Mouse (Mus musculus): Measurements from ENCODE around the gene Kcnj14.

Kcnj14 gene

DNA sequence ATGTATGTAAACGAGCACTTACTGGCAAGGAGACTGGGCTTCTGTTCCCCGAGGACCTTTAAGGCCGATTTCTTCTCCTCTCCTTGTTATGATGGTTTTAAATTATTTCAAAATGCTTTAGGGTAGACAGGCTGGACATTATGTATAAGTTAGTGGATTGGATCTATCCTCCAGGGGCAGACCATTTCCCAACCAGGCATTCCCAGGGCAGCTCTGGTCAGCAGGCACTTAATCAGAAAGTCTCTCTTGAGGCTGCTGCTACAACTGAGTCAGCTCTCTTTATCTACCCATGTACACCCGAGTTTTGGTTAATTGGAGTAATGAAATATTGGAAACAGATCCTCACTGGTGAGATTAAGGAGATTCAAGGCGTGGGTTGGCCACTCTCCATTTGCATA is 6.5 kb upstream of the Kcnj14 start:
- DNase-seq, result no peak

DNA sequence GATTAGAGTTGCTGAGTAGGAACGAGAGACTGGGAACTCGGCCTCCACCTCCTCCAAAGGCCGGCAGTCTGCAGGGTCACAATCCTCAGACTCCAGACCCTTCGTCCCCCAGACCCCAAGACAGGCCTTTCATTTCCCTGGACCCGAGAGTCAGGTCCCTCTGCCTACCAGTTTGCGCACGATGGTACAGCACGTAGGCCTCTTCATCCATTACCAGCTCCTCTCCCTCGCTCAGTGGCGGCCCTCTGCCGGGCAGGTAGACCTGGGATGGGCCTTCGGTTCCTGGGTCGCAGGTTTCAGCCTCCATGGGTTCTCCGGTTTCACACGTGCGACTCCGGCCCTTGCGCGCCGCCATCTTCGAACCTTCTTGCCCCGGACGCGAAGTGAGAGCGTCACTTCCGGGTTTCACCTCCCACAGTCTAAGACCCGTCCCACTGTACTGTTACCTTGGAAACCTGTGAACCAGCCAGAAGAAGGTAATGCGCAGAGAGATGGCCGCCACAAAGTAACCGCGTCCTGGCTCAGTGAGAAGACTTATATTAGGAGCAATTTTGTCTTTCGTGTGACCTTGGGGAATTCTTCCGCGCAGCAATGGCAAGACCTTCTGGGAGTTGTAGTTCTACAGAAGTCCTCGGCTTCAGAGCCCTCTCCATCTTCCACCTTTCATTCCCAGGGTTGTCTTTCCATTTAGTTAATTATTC is 6.0 kb upstream of the Kcnj14 start, which contains the start of gene Grwd1:
TSS of gene Grwd1 (minus strand) at position 518 of the 701 bp plus-strand sequence.
- DNase-seq, result peak; percentile 80

DNA sequence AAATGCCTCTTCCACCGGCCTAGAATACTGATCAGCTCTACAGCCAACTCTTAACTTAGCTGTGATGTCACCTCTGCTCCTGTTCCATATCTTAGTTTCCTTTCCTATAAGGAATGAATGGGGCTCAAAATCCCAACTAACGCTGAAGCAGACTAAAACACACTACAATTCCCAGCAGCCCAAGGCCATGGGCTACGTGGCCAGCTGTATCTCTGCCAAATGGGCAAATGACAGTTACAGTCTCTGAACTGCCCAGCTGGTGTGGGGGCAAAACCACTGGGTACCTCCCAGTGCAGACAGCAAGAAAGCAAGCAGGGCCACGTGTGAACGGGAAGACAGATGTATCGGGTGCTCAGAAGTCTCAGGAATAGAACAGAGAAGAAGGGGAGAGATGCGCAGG is 2.0 kb upstream of the Kcnj14 start:
- DNase-seq, result no peak

DNA sequence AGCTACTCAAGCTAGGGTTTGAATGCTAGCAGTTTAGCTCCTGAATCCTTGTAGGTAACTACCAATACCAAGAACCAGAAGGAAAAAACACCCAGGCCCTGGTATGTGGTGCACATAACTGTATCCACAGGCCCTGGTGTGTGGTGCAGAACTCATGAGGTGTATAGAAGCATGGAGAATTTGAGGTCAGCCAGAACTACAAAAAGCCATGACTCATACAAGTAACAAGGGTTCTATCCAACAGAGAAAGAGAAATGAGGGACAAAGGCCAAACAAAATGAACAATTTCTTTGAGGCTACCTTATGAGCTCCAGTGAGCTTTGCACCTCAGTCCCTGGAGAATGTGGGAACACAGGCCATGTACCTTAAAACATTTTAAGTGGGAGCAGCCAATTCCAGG is 3.7 kb downstream of the Kcnj14 start:
- no peak for DNase-seq

DNA sequence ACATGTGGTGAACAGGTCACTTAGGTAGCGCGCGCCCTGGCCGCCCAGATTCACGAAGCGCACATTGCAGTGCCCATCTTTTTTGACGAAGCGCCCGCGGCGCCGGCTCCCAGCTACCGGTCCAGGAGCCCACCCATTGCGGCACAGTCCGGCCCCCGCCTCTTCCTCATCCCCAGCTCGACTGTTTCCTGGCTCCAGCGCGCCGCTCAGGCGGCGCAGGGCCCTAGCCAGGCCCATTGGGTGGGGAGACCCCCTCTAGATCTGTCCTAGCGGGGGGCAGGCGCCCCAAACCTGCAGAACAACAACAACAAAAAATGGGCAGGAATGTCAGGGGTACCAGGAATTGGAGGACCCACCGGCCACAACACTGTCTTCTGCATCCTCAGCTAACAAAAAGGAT is 4.7 kb downstream of the Kcnj14 start:
- DNase-seq, result no peak

DNA sequence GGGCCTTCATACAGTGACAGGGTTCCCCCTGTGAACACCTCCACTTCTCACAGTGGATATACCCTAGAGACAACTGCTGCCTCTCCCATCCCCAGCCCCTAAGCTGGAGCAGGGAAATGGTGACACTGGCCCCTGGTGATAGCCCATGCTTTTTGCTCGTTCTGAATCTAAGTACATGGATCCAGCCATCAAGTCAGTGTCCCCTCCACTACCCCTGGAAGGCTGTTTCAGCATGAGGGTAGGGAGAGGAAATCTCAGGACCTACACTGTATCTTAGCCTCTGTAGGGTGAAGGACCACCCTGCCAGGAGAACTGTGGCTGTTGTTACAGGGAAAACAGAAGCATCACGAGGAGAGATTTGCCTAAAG is 8.6 kb downstream of the Kcnj14 start:
- DNase-seq, result no peak

DNA sequence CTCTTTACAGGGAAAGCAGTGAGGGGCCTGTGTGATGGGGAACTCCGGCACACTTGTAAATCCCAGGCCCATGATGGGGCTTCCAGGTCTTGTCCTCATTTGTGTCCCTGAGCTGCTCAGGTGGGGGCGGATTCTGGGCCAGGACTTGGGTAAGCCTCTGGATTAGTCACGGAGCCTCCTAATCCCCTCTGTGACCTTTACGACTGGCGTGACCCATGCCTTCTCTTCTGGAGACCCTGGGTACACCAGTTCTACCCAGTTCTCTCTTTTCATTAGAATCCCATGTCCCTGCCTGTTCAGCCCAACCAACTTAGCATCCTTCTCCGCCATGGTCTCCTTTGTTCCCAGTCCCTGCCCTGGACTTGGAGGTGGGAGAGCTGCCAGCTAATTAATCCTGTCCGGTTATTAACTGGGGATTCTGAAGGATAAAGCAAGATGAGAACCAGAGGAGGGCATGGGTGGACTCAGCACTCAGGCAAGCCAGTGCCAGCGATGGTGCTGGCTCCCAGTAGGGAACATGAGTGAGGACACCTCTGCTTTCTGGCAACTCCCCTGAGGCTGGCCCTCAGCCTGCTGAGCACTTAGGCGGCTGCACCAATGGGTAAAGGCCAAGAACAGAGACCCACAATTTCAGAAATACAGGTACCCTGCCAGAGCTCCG is 9.1 kb downstream of the Kcnj14 start:
- no peak for DNase-seq

DNA sequence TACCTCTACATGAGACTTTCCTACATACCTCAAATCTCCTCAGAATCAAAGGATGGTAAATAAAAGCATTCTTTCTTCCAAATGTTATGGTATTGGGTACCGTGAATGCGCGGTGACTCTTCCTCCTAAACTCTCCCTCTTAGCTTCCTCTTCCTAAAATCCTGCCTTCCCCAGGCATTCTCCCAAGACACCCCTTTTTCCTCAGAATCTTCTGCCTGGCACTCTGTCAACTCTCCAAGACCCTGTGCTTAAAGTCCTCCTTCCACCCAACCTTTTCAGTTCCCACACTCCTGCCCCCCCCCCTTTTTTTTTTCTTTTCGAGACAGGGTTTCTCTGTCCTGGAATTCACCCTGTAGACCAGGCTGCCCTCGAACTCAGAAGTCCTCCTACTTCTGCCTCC is 9.7 kb downstream of the Kcnj14 start:
- no peak for DNase-seq

DNA sequence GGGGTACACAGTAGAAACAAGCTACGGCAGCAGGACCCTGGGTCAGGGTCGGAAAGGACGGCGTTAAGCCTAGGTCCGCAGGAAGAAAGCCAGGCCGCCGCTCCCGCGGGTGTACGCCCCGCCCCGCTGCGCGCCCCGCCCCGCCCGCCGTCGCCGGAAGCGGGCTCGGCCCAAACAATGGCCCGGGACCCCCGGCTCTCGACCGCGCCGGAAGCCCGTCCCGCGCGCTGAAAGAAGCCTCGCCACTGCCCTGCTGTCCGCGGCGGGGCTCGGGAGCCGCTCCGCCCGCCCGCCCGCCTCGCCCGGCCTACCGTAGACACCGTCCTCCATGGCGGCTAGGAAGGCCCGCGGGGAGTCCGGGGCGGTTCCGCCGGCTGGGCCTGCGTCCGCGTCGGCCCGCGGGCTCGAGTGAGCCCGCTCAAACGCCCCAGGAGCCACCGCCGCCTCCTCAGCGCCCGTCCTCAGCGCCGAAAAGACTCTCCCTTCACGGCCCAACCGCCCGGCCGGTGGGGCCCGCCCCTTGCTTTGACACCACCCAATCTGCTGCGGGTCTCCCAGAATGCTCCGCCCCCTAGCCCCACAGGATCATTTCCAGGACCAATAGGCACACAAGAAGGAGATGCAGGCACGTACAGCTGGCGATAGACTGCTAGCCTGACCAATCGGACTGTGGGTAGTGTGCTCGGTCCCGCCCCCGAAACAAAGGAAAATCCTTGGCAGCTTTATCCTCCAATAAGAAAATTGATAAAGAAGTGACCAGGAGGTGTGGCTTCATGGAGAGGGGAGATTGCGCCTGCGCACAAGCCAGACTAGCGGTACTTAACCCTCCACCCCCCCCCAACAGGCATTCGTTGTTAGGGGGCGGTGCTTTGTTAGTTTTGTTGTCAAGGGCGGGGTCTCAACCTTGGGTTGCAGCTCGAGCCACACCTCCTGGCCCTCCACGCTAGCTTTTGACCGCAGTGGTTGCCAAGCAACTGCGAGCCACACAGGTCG is 10.5 kb downstream of the Kcnj14 start, which contains the start of gene Cyth2:
TSS of gene Cyth2 (minus strand) at position 795 of the 993 bp plus-strand sequence.
- DNase-seq, result peak; percentile 100

DNA sequence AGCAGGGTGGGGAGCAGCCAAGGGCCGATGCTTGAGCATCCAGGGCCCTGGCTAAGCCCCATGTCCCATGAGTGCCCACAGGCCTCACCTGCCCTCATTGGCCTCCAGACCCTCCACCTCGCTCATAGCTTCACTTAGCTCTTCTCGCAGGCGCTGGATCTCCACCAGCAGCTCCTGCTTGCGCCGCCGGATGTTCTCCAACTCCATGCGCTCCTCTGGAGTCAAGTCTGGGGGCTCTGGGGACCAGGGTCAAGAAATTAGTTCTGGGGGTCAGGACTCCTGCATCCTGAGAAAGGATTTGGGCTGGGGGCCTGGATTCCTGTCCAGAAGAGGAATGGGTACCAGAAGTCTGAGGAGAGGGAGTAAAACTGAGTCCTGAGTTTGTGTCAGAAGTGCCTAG is 11.7 kb downstream of the Kcnj14 start:
- DNase-seq, result no peak

DNA sequence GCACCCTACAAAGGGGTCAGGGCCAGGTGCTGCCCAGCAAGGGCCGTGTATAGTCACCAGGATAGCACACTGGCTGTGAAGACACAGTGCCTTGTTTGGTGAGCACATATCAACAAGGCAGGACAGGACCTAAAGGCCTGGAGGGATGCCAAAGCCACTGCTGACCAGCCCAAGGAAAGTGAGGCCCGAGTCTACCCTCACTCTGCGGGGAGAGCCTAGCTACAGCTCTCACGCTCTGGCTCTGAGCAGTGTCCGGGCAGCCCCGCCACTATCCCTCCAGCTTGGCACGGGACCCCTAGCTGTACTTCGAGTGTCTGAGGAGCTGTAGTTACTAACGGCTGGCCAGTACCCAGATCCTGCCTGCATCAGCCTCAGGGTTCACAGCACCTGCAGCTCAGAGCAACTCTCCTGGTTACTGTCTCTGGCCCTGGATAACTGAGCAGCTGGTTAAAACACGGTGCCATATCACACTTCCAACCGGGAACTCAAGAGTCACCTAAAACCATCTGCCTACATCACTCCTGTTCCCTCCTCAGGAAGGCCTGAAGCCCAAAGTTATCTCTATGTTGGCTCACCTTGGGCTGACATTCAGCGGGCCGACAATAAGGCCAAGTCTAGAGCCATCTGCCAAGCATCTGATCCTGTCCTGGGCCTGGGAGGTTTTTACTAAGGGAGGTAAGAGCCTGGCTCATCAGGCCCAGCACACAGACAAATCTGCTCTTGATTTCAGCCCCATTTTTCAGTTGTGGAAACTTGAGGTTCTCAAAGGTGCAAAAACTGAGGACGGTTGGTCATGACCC is 15.1 kb downstream of the Kcnj14 start:
- no peak for DNase-seq

DNA sequence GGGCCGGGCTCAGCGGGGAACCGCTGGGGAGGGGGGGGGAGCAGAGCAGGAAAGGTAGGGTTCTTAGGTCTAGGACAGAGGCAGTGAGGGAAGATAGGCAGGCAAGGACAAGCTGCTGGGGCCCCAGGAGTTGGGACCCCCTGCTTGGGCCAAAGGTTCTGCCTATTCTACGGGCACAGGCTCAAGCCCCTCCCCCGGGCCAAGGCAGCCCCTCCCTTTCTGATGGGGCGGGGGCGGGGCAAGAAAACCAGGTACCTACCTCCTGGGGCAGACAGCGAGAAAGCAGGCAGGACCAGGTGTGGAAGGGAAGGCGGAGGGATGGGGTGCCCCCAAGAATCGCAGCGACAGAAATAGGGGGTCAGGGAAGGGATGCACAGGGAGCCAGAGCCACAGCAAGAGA is 16.1 kb downstream of the Kcnj14 start:
- DNase-seq, result no peak

DNA sequence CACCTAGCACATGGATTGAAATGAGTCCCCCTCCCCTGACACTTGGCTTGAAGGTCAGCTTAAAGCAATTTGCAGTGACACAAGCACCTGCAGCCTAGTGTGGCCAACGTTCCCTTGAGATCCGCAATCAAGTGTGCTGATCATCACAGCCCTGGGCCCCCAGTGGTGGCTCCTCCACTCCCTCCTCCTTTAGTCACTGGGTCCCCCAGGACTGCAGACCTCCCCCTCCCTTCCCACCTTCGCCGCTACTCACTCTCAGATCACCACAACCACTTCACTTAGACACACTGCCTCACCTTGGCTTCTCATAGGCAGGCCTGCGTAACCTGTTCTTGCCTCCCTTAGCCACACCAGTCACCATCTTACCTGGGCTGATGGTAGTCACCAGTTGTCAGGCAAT is 18.6 kb downstream of the Kcnj14 start:
- DNase-seq, result no peak

DNA sequence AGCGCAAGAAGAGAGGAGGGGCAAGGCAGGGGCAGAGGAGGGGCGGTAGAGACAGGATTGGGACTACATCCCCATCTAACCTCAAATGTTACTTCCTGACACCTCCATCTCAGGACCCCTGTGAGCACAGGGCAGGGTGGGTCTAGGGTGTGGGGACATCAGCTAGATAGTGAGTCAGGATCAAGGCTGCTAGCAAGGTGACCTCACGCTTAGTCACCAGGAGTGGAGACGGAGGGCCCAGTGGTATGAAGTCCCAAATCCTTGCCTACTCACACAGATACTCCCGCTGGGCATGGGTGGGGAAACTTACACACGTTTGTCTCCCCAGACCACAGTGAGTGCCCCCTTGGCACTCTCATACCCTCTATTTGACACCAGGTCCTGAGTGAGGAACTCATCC is 22.0 kb downstream of the Kcnj14 start:
- DNase-seq, result no peak

DNA sequence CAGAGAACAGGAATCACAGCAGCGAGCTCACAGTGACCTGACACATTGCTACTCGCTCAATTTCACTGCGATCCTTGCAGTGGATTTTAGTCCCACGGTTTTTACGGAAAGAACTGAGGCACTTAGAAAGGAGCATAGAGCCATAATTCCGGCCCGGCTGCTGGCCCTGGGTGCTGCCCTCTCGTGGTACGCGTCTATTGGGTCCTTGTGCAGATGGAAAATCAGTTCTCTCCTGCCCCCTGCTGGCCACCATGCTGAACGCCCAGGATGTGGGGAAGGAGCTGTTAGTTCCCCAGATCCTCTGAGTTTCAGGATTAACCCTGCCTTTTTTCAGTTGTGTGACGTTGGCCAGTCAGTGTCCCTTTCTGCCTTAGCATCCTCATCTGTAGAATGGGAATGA is 23.2 kb downstream of the Kcnj14 start:
- peak; percentile 97 for DNase-seq

DNA sequence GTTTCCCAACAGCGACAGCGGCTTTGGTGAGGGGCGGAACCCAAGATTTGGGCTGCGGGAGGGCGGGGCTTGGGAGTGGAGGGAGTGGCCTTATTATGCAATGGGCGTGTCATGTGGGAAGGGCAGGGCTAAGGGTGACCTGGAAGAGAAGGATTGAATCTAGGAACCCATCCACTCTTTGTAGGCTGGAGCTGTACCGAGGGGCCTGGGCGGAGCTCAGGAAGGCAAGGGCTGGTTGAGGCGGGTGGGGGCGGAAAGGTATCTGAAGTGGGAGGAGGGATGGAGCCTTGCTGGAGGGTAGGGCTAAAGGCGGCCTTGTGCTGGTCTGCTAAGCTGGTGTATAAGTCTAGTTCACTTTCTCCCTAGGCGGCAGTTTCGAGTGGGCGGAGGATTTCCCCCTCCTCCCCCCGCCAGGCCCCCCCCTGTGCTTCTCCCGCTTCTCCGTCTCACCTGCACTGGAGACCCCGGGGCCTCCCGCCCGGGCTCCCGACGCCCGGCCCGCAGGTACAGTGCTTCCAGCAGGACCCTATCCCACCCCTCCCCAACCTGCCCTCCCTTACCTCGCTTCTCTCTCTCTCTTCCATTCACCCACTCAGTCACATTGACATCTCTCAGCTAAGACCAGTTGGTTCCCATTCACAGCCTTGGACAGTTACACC is 23.9 kb downstream of the Kcnj14 start:
- peak; percentile 45 for DNase-seq

DNA sequence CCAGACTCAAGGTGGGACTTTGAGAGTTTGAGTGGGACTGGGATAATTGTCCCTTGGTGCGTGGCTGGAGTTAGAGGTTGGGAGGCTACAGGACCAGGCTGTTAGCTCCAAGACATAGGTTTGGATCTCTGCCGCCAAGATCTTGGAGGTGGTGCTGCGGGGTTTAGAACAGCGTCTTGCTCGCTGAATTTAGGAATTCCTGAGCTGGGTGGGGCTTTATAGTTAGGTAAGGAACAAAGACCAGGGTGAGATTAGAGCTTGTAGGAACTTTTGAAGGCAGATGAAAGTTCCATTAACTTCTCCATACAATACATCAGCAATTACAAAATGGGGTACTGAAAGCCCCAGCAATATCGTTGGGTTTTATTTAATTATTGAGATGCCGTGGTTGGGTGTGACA is 24.6 kb downstream of the Kcnj14 start:
- no peak for DNase-seq

DNA sequence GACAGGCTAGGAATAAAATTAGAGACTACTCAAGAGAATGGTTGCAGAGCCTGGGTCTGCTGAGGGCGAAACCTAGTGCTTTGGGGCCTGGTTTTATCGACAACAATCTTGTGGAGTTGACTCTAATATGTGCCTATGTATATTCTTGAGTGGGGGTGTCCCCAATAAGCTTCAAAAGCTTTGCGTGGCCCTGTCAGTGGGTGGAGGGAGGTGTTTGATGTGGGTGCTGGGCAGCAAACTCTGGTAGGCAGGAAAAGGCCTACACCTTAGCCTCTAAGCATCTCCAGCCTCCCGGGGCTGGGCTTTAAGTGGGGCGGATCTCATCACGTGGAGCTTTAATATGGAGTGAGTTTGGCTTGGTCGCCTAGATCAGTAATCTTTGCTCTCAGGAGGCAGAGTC is 25.7 kb downstream of the Kcnj14 start:
- no peak for DNase-seq

DNA sequence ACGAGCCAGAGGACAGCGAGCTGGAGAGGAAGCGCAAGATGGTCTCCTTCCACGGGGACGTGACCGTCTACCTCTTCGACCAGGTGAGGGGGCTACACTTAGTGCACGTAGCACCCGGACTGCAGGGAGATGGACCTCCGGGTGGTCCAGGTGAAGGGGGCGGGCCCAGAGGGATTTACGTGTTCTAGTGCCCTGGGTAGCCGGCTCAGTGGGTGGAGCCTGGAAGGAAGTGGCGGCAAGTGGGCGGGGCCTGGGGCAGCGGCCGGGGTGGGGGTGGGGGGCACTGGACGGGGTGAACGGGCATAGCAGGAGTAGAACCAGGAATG is 26.1 kb downstream of the Kcnj14 start:
- peak; percentile 51 for DNase-seq

DNA sequence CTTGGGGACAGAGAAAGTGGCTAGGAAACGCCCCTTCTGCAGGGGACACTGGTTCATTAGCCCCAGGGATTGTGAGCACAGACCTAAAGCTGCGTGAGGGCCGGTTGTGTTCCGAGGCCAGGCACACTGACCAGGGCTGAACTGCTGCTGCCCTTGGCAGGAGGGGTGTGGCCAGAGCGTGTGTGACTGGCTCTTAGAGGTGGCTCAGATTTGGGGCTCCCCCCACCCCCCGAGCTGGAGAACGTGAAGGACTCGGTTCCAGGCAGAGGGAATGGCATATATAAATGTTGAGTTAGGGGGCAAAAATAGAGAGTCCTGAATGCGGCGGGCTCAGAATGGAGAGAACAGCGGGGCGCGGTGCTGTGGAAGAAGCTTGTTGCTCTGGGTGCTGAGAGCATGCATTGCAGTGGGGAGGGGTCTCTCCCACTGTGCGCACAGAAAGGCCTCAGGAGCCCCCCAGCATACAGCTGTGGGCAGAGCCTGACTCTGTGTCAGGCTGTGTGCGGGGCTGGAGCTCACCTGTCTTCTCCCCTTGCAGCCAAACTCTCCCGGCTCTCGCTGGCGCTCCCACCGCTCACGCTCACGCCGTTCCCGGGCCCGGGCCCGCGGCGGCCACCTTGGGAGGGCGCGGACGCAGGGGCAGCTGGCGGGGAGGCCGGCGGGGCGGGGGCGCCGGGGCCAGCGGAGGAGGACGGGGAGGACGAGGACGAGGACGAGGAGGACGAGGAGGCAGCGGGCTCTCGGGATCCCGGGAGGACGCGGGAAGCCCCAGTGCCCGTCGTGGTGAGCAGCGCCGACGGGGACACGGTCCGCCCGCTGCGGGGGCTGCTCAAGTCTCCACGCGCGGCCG is 26.7 kb downstream of the Kcnj14 start:
- DNase-seq, result no peak

DNA sequence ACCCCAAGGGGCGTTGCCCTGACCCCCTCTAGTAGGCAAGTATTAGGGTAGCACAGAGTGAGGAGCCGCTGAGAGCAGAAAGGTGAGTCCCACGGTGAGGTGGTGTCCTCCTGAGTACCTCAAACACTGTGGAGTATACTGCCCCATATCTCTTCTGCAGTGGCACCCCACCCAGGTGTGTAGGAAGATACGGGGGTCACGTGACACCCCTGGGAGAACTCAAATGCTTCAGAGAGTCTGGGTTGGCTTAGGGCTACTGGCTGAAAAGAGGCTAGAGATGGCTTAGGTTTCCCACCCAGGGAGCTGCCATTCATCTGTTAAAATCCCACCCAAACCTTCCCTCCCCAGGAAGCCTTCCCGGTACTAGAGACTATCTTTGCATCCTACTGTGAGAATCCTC is 27.6 kb downstream of the Kcnj14 start:
- no peak for DNase-seq
